Mouse (Mus musculus): ENCODE results near the gene Fbxl2. TPM values are rescaled to one million over a fixed set of nuclear protein-coding genes. Genes with fewer than 3 reads are reported as not detected.

The Fbxl2 gene
- total and polyA plus RNA-seq, 3 experiments, result 0.54 to 1.1 (median 0.81) TPM

GRCm38 (mm10) chr9:113966838-113967237, 79.2 kb downstream of the Fbxl2 start:
- H3K27me3 ChIP-seq (replicated peaks), result no peaks in the 10 kb centered on the region
- H3K9ac ChIP-seq (ENCODE audit: insufficient read depth, low read depth), result no peak overlapping the region

GRCm38 (mm10) chr9:113964415-113964814, 81.6 kb downstream of the Fbxl2 start:
- Histone ChIP-seq H3K27me3 (replicated peaks) (no peaks in the 10 kb centered on the region), H3K4me2 (ENCODE audit: insufficient read depth, low read depth, poor library complexity, severe bottlenecking) (no peak overlapping the region), H3K27ac (ENCODE audit: insufficient read depth, low read depth) (no peak overlapping the region), H3K4me1 (ENCODE audit: control insufficient read depth in 1 of 2, insufficient read depth in 2 of 2) (no peaks in the 10 kb centered on the region), H3K36me3 (replicated peaks in 1 of 2; ENCODE audit: control insufficient read depth in 1 of 2, insufficient read depth in 1 of 2, low read length in 1 of 2) (peaks cover 63 to 98% of the 10 kb centered on the region in 2 experiments), H3K4me3 (replicated peaks in 1 of 3; ENCODE audit: low read depth in 2 of 3, low read length in 2 of 3, poor library complexity in 1 of 3) (no peak overlapping the region), H3K9me3 (replicated peaks; ENCODE audit: low read length) (no peaks in the 10 kb centered on the region), H3K79me2 (replicated peaks; ENCODE audit: control insufficient read depth, extremely low read depth, insufficient read depth, poor library complexity, severe bottlenecking) (0 out of 2 replicates have a peak, but pooled peaks cover 3% of the 10 kb centered on the region), H3K9ac (ENCODE audit: insufficient read depth, low read depth) (no peak overlapping the region)
- in situ Hi-C loops (cut with MboI; ENCODE audit: low pct_ligation_motif_present, low pct_unique_long_range_greater_than_20kb, low sequenced_read_pairs), result no loop called here
- dilution Hi-C loops (cut with MboI; ENCODE audit: extremely low pct_ligation_motif_present, extremely low pct_unique_long_range_greater_than_20kb, low sequenced_read_pairs), result no loop called here
- no peak for TF ChIP-seq ZC3H11A (IDR thresholded peaks at IDR 0.05; ENCODE audit: low read depth, low read length)
- no peak for TF ChIP-seq EP300 (IDR thresholded peaks at IDR 0.05; ENCODE audit: low read length)
- TF ChIP-seq JUND (conservative IDR thresholded peaks at IDR 0.05; ENCODE audit: low read depth, low read length), result no peak
- TF ChIP-seq RAD21 (IDR thresholded peaks at IDR 0.05; ENCODE audit: low read depth, low read length), result no peak
- no peak for TF ChIP-seq IRF4 (IDR thresholded peaks at IDR 0.05; ENCODE audit: low read depth, low read length)
- TF ChIP-seq GABPA (IDR thresholded peaks at IDR 0.05; ENCODE audit: insufficient replicate concordance, low read depth, low read length), result no peak
- no peak for TF ChIP-seq CHD1 (IDR thresholded peaks at IDR 0.05; ENCODE audit: low read depth, low read length)
- no peak for TF ChIP-seq MAZ (IDR thresholded peaks at IDR 0.05; ENCODE audit: low read depth, low read length)
- no peak for TF ChIP-seq TBP (conservative IDR thresholded peaks at IDR 0.05; ENCODE audit: low read depth, low read length)
- TF ChIP-seq KAT2A (IDR thresholded peaks at IDR 0.05; ENCODE audit: insufficient replicate concordance, low read length), result no peak
- TF ChIP-seq MXI1 (IDR thresholded peaks at IDR 0.05; ENCODE audit: low read depth, low read length), result no peak
- TF ChIP-seq MEF2A (IDR thresholded peaks at IDR 0.05; ENCODE audit: borderline replicate concordance, low read depth, low read length), result no peak
- TF ChIP-seq NRF1 (IDR thresholded peaks at IDR 0.05; ENCODE audit: low read depth, low read length), result no peak
- no peak for TF ChIP-seq TCF12 (IDR thresholded peaks at IDR 0.05; ENCODE audit: low read depth, low read length)
- TF ChIP-seq RCOR1 (conservative IDR thresholded peaks at IDR 0.05; ENCODE audit: low read depth, low read length), result no peak
- no peak for TF ChIP-seq E2F4 (IDR thresholded peaks at IDR 0.05; ENCODE audit: insufficient replicate concordance, low read depth, low read length)
- TF ChIP-seq ZNF384 (IDR thresholded peaks at IDR 0.05; ENCODE audit: low read depth, low read length), result no peak
- no peak for TF ChIP-seq ZKSCAN1 (IDR thresholded peaks at IDR 0.05; ENCODE audit: borderline replicate concordance, low read depth, low read length)
- DNase-seq (ENCODE audit: extremely low read depth), result no peak

More at GRCm38 (mm10) chr9:113966838-113967237, 79.2 kb downstream of the Fbxl2 start:
- peaks cover 74 to 98% of the 10 kb centered on the region in 2 experiments for H3K36me3 ChIP-seq (replicated peaks in 1 of 2; ENCODE audit: control insufficient read depth in 1 of 2, insufficient read depth in 1 of 2, low read length in 1 of 2)
- no peak overlapping the region for H3K27ac ChIP-seq (ENCODE audit: insufficient read depth, low read depth)
- in situ Hi-C loops (cut with MboI; ENCODE audit: low pct_ligation_motif_present, low pct_unique_long_range_greater_than_20kb, low sequenced_read_pairs), result no loop called here
- TF ChIP-seq BHLHE40 (IDR thresholded peaks at IDR 0.05; ENCODE audit: low read depth, low read length) (no peak), GABPA (IDR thresholded peaks at IDR 0.05; ENCODE audit: insufficient replicate concordance, low read depth, low read length) (no peak), RCOR1 (conservative IDR thresholded peaks at IDR 0.05; ENCODE audit: low read depth, low read length) (no peak), ZKSCAN1 (IDR thresholded peaks at IDR 0.05; ENCODE audit: borderline replicate concordance, low read depth, low read length) (no peak), POLR2AphosphoS2 (IDR thresholded peaks at IDR 0.05; ENCODE audit: low read depth, low read length) (no peak), USF2 (conservative IDR thresholded peaks at IDR 0.05; ENCODE audit: low read depth, low read length) (no peak), MYC (IDR thresholded peaks at IDR 0.05; ENCODE audit: low read depth, low read length) (no peak), SMC3 (IDR thresholded peaks at IDR 0.05; ENCODE audit: low read depth, low read length) (no peak), MAX (IDR thresholded peaks at IDR 0.05; ENCODE audit: low read length) (no peak), POLR2A (IDR thresholded peaks at IDR 0.05; ENCODE audit: low read depth, low read length) (no peak), NELFE (IDR thresholded peaks at IDR 0.05; ENCODE audit: low read depth, low read length) (no peak), MEF2A (IDR thresholded peaks at IDR 0.05; ENCODE audit: borderline replicate concordance, low read depth, low read length) (no peak), ELF1 (IDR thresholded peaks at IDR 0.05; ENCODE audit: low read depth, low read length) (no peak), ZNF384 (IDR thresholded peaks at IDR 0.05; ENCODE audit: low read depth, low read length) (no peak), CHD2 (IDR thresholded peaks at IDR 0.05; ENCODE audit: low read length) (no peak), TCF12 (IDR thresholded peaks at IDR 0.05; ENCODE audit: low read depth, low read length) (no peak), RAD21 (IDR thresholded peaks at IDR 0.05; ENCODE audit: low read depth, low read length) (no peak), IRF4 (IDR thresholded peaks at IDR 0.05; ENCODE audit: low read depth, low read length) (no peak), NRF1 (IDR thresholded peaks at IDR 0.05; ENCODE audit: low read depth, low read length) (no peak)
- H3K4me2 ChIP-seq (ENCODE audit: insufficient read depth, low read depth, poor library complexity, severe bottlenecking), result no peak overlapping the region
- no peak overlapping the region for H3K4me3 ChIP-seq (replicated peaks in 1 of 3; ENCODE audit: low read depth in 2 of 3, low read length in 2 of 3, poor library complexity in 1 of 3)
- dilution Hi-C loops (cut with MboI; ENCODE audit: extremely low pct_ligation_motif_present, extremely low pct_unique_long_range_greater_than_20kb, low sequenced_read_pairs), result no loop called here
- peaks cover 2 to 6% of the 10 kb centered on the region in 2 experiments; a peak in 2 of 4 replicates for H3K4me1 ChIP-seq (ENCODE audit: control insufficient read depth in 1 of 2, insufficient read depth in 2 of 2)
- H3K9me3 ChIP-seq (replicated peaks; ENCODE audit: low read length), result no peaks in the 10 kb centered on the region
- 0 out of 2 replicates have a peak, but pooled peaks cover 3% of the 10 kb centered on the region for H3K79me2 ChIP-seq (replicated peaks; ENCODE audit: control insufficient read depth, extremely low read depth, insufficient read depth, poor library complexity, severe bottlenecking)
- DNase-seq (ENCODE audit: extremely low read depth), result no peak
